Mouse (Mus musculus) thymus, postnatal 36 days (tissue): ENCODE measurements at regions not wholly inside any gene's neighbourhood (a gene's known extent, or its start where the extent isn't known, plus 50 kb on each side); places are given as distances from the start of the nearest gene placed in this dataset.

Experiments used
- DNase-seq, 2 experiments: peaks; one replicate each; pipeline ENCODE4 v3.0.0; 2022; ENCODE audit warnings: mixed read lengths in 2 of 2

- no peak for DNase-seq
These were observed 101.8 kb downstream of the Kctd12 start for GRCm38 (mm10) chr14:102880658-102881083.

GRCm38 (mm10) chr14:102878572-102878971, 103.9 kb downstream of the Kctd12 start:
- DNase-seq = no peak

- DNase-seq = no peak
These were observed 114.3 kb downstream of the Kctd12 start for GRCm38 (mm10) chr14:102868160-102868559.

GRCm38 (mm10) chr14:102867697-102868096, 114.7 kb downstream of the Kctd12 start:
- DNase-seq = no peak

- no peak for DNase-seq
These were observed 115.9 kb downstream of the Kctd12 start for GRCm38 (mm10) chr14:102866511-102866910.

GRCm38 (mm10) chr14:102861694-102862093, 120.7 kb downstream of the Kctd12 start:
- no peak for DNase-seq

- no peak for DNase-seq
These were observed 123.0 kb downstream of the Kctd12 start for GRCm38 (mm10) chr14:102859361-102859871.

GRCm38 (mm10) chr14:102855264-102855840, 127.1 kb downstream of the Kctd12 start:
- DNase-seq = no peak

- no peak for DNase-seq
These were observed 138.7 kb downstream of the Kctd12 start for GRCm38 (mm10) chr14:102843700-102844099.

- no peak for DNase-seq
These were observed 144.8 kb downstream of the Kctd12 start for GRCm38 (mm10) chr14:102837602-102838001.

GRCm38 (mm10) chr14:102835118-102835769, 147.2 kb downstream of the Kctd12 start:
- no peak for DNase-seq

GRCm38 (mm10) chr14:102828442-102828841, 154.0 kb downstream of the Kctd12 start:
- DNase-seq = no peak

GRCm38 (mm10) chr14:102827756-102828384, 154.6 kb downstream of the Kctd12 start:
- DNase-seq = no peak

GRCm38 (mm10) chr14:102825525-102825924, 156.9 kb downstream of the Kctd12 start:
- DNase-seq = no peak

- DNase-seq = no peak
These were observed 161.8 kb downstream of the Kctd12 start for GRCm38 (mm10) chr14:102820663-102821062.

- DNase-seq = peak in 1 of 2 experiments; percentile 7
These were observed 170.8 kb downstream of the Kctd12 start for GRCm38 (mm10) chr14:102811678-102812081.

- no peak for DNase-seq
These were observed 171.4 kb downstream of the Kctd12 start for GRCm38 (mm10) chr14:102811022-102811421.

- peak; percentile 55 to 70 for DNase-seq
These were observed 172.1 kb downstream of the Kctd12 start for GRCm38 (mm10) chr14:102810121-102810921.

- DNase-seq = peak; percentile 45
These were observed 176.2 kb downstream of the Kctd12 start for GRCm38 (mm10) chr14:102805936-102806923.

- DNase-seq = no peak
These were observed 186.8 kb downstream of the Kctd12 start for GRCm38 (mm10) chr14:102795676-102796075.

GRCm38 (mm10) chr14:102794898-102795297, 187.5 kb downstream of the Kctd12 start:
- peak in 1 of 2 experiments; percentile 13 for DNase-seq

- no peak for DNase-seq
These were observed 188.7 kb downstream of the Kctd12 start for GRCm38 (mm10) chr14:102793753-102794152.
